Mouse (Mus musculus): ENCODE measurements around the gene Dnph1. TPM values are rescaled to one million over a fixed set of nuclear protein-coding genes. Genes with fewer than 3 reads are reported as not detected.

The Dnph1 gene
- polyA plus RNA-seq (2014; fragmentation: Nextera tagmentation; extraction: Ambion mirVana) = 59.7 and 64.7 TPM in 2 replicates

GRCm38 (mm10) chr17:46496623-46497434 lies at the start of gene Dnph1:
Gene Dnph1 (plus strand): TSS chr17:46496711.
- Histone ChIP-seq H3K27ac (ENCODE audit: low read depth, low read length) (no peak within 1 kb of the TSS), H3K9me3 (ENCODE audit: control insufficient read depth, low read length) (no peaks in the 10 kb centered on the region), H3K4me3 (ENCODE audit: low read depth, low read length) (peak within 1 kb of the TSS; percentile 62), H3K36me3 (ENCODE audit: control insufficient read depth, insufficient read depth, low read length) (no peaks in the 10 kb centered on the region), H3K27me3 (ENCODE audit: control insufficient read depth, insufficient read depth, low read length) (no peaks in the 10 kb centered on the region; the same call in 1 of the 2 replicates), H3K9ac (ENCODE audit: low read depth, low read length) (peak within 1 kb of the TSS; percentile 83), H3K4me1 (replicated peaks; ENCODE audit: control insufficient read depth, insufficient read depth, low read length) (0 out of 2 replicates have a peak, but pooled peaks cover 2% of the 10 kb centered on the region), H3K4me2 (replicated peaks; ENCODE audit: low read depth, low read length) (peak within 1 kb of the TSS; percentile 75)
- WGBS = under 1% methylated on average over 44 of the region's 44 CpGs
- DNase-seq (ENCODE audit: low spot score) = peak; percentile 85
- peak; percentile 97 for ATAC-seq (ENCODE audit: low FRiP score)

GRCm38 (mm10) chr17:46452683-46453082 lies 43.8 kb upstream of the Dnph1 start:
- H3K27me3 ChIP-seq (ENCODE audit: control insufficient read depth, insufficient read depth, low read length) = peaks cover 16% of the 10 kb centered on the region
- no peak overlapping the region for H3K4me2 ChIP-seq (replicated peaks; ENCODE audit: low read depth, low read length)
- H3K9ac ChIP-seq (ENCODE audit: low read depth, low read length) = no peak overlapping the region
- no peak overlapping the region for H3K27ac ChIP-seq (ENCODE audit: low read depth, low read length)
- no peak for ATAC-seq (ENCODE audit: low FRiP score)
- DNase-seq (ENCODE audit: low spot score) = no peak
- peaks cover 16% of the 10 kb centered on the region for H3K4me1 ChIP-seq (replicated peaks; ENCODE audit: control insufficient read depth, insufficient read depth, low read length)
- no peak overlapping the region for H3K4me3 ChIP-seq (ENCODE audit: low read depth, low read length)
- no peaks in the 10 kb centered on the region for H3K36me3 ChIP-seq (ENCODE audit: control insufficient read depth, insufficient read depth, low read length)
- H3K9me3 ChIP-seq (ENCODE audit: control insufficient read depth, low read length) = no peaks in the 10 kb centered on the region
- 31% methylated on average over 5 of the region's 5 CpGs for WGBS

GRCm38 (mm10) chr17:46453302-46453948 lies 43.1 kb upstream of the Dnph1 start:
- Histone ChIP-seq H3K9me3 (ENCODE audit: control insufficient read depth, low read length) (no peaks in the 10 kb centered on the region), H3K27me3 (ENCODE audit: control insufficient read depth, insufficient read depth, low read length) (peaks cover 22% of the 10 kb centered on the region), H3K4me2 (replicated peaks; ENCODE audit: low read depth, low read length) (peak overlapping the region; percentile 15; the same call in 1 of the 2 replicates), H3K4me1 (replicated peaks; ENCODE audit: control insufficient read depth, insufficient read depth, low read length) (peaks cover 16% of the 10 kb centered on the region), H3K9ac (ENCODE audit: low read depth, low read length) (no peak overlapping the region), H3K4me3 (ENCODE audit: low read depth, low read length) (no peak overlapping the region), H3K36me3 (ENCODE audit: control insufficient read depth, insufficient read depth, low read length) (no peaks in the 10 kb centered on the region), H3K27ac (ENCODE audit: low read depth, low read length) (peak overlapping the region; percentile 51; the same call in 1 of the 2 replicates)
- no peak for ATAC-seq (ENCODE audit: low FRiP score)
- no peak for DNase-seq (ENCODE audit: low spot score)
- WGBS = 5% methylated on average over 13 of the region's 13 CpGs

- ATAC-seq (ENCODE audit: low FRiP score) (peak; percentile 47; the same call in 1 of the 2 replicates), DNase-seq (ENCODE audit: low spot score) (peak; percentile 48)
- H3K36me3 ChIP-seq (ENCODE audit: control insufficient read depth, insufficient read depth, low read length) = no peaks in the 10 kb centered on the region
- H3K4me2 ChIP-seq (replicated peaks; ENCODE audit: low read depth, low read length) = peak overlapping the region; percentile 73
- peaks cover 16% of the 10 kb centered on the region for H3K4me1 ChIP-seq (replicated peaks; ENCODE audit: control insufficient read depth, insufficient read depth, low read length)
- H3K27ac ChIP-seq (ENCODE audit: low read depth, low read length) = peak overlapping the region; percentile 51
- peak overlapping the region; percentile 23; the same call in 1 of the 2 replicates for H3K4me3 ChIP-seq (ENCODE audit: low read depth, low read length)
- peak overlapping the region; percentile 44; the same call in 1 of the 2 replicates for H3K9ac ChIP-seq (ENCODE audit: low read depth, low read length)
- no peaks in the 10 kb centered on the region for H3K9me3 ChIP-seq (ENCODE audit: control insufficient read depth, low read length)
- WGBS = 3% methylated on average over 26 of the region's 26 CpGs
- H3K27me3 ChIP-seq (ENCODE audit: control insufficient read depth, insufficient read depth, low read length) = peaks cover 22% of the 10 kb centered on the region
Measured at GRCm38 (mm10) chr17:46453970-46454411, 42.5 kb upstream of the Dnph1 start.

GRCm38 (mm10) chr17:46454539-46454938 lies 42.0 kb upstream of the Dnph1 start:
- no peaks in the 10 kb centered on the region for H3K36me3 ChIP-seq (ENCODE audit: control insufficient read depth, insufficient read depth, low read length)
- peak overlapping the region; percentile 31 for H3K4me3 ChIP-seq (ENCODE audit: low read depth, low read length)
- 0 out of 2 replicates have a peak, but pooled peaks have one; percentile 16 for ATAC-seq (ENCODE audit: low FRiP score)
- peak overlapping the region; percentile 44; the same call in 1 of the 2 replicates for H3K9ac ChIP-seq (ENCODE audit: low read depth, low read length)
- no peaks in the 10 kb centered on the region for H3K9me3 ChIP-seq (ENCODE audit: control insufficient read depth, low read length)
- H3K27ac ChIP-seq (ENCODE audit: low read depth, low read length) = 0 out of 2 replicates have a peak overlapping the region, but pooled peaks have one; percentile 51
- H3K4me1 ChIP-seq (replicated peaks; ENCODE audit: control insufficient read depth, insufficient read depth, low read length) = peaks cover 16% of the 10 kb centered on the region
- H3K4me2 ChIP-seq (replicated peaks; ENCODE audit: low read depth, low read length) = peak overlapping the region; percentile 73
- DNase-seq (ENCODE audit: low spot score) = peak; percentile 63
- peaks cover 23% of the 10 kb centered on the region for H3K27me3 ChIP-seq (ENCODE audit: control insufficient read depth, insufficient read depth, low read length)
- 1% methylated on average over 9 of the region's 9 CpGs for WGBS

- peak overlapping the region; percentile 73 for H3K4me2 ChIP-seq (replicated peaks; ENCODE audit: low read depth, low read length)
- H3K36me3 ChIP-seq (ENCODE audit: control insufficient read depth, insufficient read depth, low read length) = no peaks in the 10 kb centered on the region
- peaks cover 27% of the 10 kb centered on the region for H3K27me3 ChIP-seq (ENCODE audit: control insufficient read depth, insufficient read depth, low read length)
- 1% methylated on average over 32 of the region's 33 CpGs for WGBS
- no peaks in the 10 kb centered on the region for H3K9me3 ChIP-seq (ENCODE audit: control insufficient read depth, low read length)
- peaks cover 16% of the 10 kb centered on the region for H3K4me1 ChIP-seq (replicated peaks; ENCODE audit: control insufficient read depth, insufficient read depth, low read length)
- H3K4me3 ChIP-seq (ENCODE audit: low read depth, low read length) = peak overlapping the region; percentile 31
- DNase-seq (ENCODE audit: low spot score) = peak; percentile 69
- H3K27ac ChIP-seq (ENCODE audit: low read depth, low read length) = no peak overlapping the region
- peak; percentile 69 for ATAC-seq (ENCODE audit: low FRiP score)
- peak overlapping the region; percentile 31; the same call in 1 of the 2 replicates for H3K9ac ChIP-seq (ENCODE audit: low read depth, low read length)
Measured at GRCm38 (mm10) chr17:46455110-46455691, 41.3 kb upstream of the Dnph1 start.

GRCm38 (mm10) chr17:46457791-46458190 lies 38.7 kb upstream of the Dnph1 start:
- Histone ChIP-seq H3K27me3 (ENCODE audit: control insufficient read depth, insufficient read depth, low read length) (peaks cover 42% of the 10 kb centered on the region), H3K27ac (ENCODE audit: low read depth, low read length) (no peak overlapping the region), H3K4me2 (replicated peaks; ENCODE audit: low read depth, low read length) (no peak overlapping the region), H3K9ac (ENCODE audit: low read depth, low read length) (no peak overlapping the region), H3K36me3 (ENCODE audit: control insufficient read depth, insufficient read depth, low read length) (no peaks in the 10 kb centered on the region), H3K9me3 (ENCODE audit: control insufficient read depth, low read length) (no peaks in the 10 kb centered on the region), H3K4me3 (ENCODE audit: low read depth, low read length) (no peak overlapping the region), H3K4me1 (replicated peaks; ENCODE audit: control insufficient read depth, insufficient read depth, low read length) (peaks cover 19% of the 10 kb centered on the region)
- ATAC-seq (ENCODE audit: low FRiP score) (no peak), DNase-seq (ENCODE audit: low spot score) (no peak)
- 12% methylated on average over 10 of the region's 10 CpGs for WGBS

- no peak for DNase-seq (ENCODE audit: low spot score)
- H3K27ac ChIP-seq (ENCODE audit: low read depth, low read length) = no peak overlapping the region
- ATAC-seq (ENCODE audit: low FRiP score) = no peak
- H3K9me3 ChIP-seq (ENCODE audit: control insufficient read depth, low read length) = no peaks in the 10 kb centered on the region
- WGBS = 30% methylated on average over 3 of the region's 3 CpGs
- no peaks in the 10 kb centered on the region for H3K36me3 ChIP-seq (ENCODE audit: control insufficient read depth, insufficient read depth, low read length)
- peaks cover 40% of the 10 kb centered on the region for H3K27me3 ChIP-seq (ENCODE audit: control insufficient read depth, insufficient read depth, low read length)
- H3K4me2 ChIP-seq (replicated peaks; ENCODE audit: low read depth, low read length) = no peak overlapping the region
- H3K9ac ChIP-seq (ENCODE audit: low read depth, low read length) = no peak overlapping the region
- peaks cover 15% of the 10 kb centered on the region for H3K4me1 ChIP-seq (replicated peaks; ENCODE audit: control insufficient read depth, insufficient read depth, low read length)
- H3K4me3 ChIP-seq (ENCODE audit: low read depth, low read length) = no peak overlapping the region
Measured at GRCm38 (mm10) chr17:46458439-46458838, 38.1 kb upstream of the Dnph1 start.
